Mouse (Mus musculus): ENCODE data around the gene Rap1gap2.

The Rap1gap2 gene

GRCm38 (mm10) chr11:74412462-74412861, 198.3 kb downstream of the Rap1gap2 start:
- no peak for DNase-seq (ENCODE audit: low spot score in 2 of 2)

DNA sequence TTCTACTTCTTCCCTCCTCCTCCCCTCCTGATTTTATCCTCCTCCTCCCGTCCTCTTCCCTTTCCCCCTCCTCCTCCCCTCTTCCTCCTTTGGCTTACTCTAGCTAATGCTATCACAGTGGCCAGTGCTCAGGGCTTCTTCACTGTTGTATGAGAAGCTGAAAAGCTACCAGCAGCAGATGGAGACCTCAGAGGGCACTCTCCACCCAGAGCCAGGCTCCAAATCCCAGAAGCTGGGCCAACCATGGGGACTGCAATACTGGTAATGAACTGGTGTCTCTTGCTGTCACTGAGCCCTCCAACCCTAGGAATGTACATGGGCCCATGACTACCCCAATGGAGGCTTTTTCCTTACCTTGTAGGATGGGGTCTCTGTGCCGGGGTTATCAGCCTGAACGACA, 198.8 kb downstream of the Rap1gap2 start:
- DNase-seq (ENCODE audit: low spot score in 2 of 2) = no peak

GRCm38 (mm10) chr11:74409757-74410174, 200.9 kb downstream of the Rap1gap2 start:
- no peak for DNase-seq (ENCODE audit: low spot score in 2 of 2)

- DNase-seq (ENCODE audit: low spot score in 2 of 2) = no peak
These were observed 201.3 kb downstream of the Rap1gap2 start for GRCm38 (mm10) chr11:74409447-74409754.

DNA sequence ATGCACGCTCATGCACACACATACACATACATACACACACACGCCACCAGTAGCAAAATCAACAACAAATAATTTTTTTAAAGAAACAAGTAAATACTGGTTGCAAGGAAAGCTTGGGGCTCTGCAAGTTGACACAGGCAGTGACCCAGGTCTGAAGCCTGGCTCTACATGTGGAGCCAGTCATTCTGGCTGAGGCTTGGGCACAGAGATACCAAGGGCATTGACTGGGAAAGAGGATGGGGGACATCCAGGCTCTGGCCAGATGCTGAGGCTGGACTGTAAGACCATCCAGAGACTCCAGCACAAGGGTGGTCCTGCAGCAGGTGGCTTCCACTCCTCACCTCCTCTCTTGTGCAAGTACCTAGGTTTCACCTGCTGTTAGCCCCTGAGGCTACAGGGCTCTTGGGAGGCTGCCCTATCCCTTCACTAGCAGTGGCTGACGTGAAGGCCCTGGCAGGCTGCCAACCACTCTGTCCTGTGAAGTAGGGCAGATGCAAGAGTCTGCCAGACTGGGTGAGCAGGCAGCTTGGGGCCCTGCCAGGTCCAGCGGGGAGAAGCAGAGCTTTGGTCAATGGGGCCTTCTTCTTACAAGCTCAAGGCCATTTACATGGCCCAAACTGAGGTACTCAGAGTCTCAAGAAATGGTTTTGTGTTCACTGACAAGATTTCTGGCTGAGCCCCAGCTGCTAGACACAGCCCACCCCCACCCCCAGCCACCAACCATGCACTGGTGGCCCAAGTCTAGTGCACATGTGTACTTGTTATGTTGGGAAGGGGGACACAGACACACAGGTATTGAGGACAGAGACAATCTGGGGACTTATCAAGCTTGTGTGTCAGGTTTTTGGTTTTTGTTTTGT, 201.9 kb downstream of the Rap1gap2 start:
- DNase-seq (ENCODE audit: low spot score in 2 of 2) = peak; percentile 36 to 72

- DNase-seq (ENCODE audit: low spot score in 2 of 2) = no peak
These were observed 205.5 kb downstream of the Rap1gap2 start for GRCm38 (mm10) chr11:74405201-74405600.

DNA sequence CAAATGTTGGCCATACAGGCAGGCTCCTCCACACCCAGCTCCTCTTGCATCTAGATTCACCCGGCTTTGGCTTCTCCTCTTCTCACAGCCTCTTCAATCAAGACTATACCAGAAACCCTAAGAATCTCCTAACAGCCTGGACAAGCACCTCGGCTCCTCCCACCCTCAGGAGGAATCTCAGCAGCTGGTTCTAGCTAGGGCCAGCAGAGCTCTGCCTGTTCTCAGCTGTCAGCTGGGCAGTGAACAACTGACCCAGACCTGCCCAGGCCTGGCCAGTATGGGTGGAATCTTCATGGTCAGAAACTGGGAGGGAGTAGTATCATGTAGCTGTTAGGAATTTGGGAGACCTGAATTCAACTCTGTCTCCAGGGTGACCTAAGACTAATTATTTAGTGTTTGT, 206.5 kb downstream of the Rap1gap2 start:
- DNase-seq (ENCODE audit: low spot score in 2 of 2) = no peak

DNA sequence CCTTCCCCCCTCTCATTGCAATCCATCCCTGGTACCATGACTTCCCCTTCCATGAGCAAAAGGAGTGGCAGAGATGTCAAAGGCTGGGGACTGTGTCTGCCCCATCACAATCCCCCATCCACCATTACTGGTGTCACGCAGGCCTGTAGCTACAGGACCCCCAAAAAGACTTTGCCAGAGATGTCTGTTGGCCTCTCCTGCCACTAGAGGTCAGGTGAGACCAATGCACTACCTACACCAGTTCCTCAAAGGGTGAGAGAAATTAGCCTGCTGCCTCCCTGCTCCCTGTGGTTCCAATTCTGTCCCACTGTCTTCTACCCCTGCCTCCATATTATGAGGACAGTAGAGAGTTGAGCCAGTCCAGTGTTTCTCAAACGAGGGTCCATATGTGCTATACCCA, 208.6 kb downstream of the Rap1gap2 start:
- DNase-seq (ENCODE audit: low spot score in 2 of 2) = no peak

DNA sequence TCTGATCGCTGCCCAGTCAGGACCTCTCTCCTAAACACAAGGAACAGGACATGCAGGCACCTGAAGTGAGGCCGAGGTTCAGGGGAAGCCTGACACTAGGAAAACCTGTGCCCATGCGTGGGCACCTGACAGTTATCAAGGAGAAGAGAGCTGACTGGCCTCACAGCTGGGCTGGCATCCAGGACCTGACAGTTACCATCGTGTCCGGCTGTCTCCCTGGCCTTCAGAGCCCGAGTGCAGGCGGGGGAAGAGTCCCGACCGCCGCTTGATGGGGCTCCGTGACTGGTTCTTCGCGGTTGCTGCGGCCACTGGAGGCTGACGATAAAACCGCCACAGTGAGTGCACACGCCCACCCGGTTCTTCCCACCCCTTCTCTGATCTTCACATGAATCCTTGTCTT, 215.1 kb downstream of the Rap1gap2 start:
- no peak for DNase-seq (ENCODE audit: low spot score in 2 of 2)

GRCm38 (mm10) chr11:74393489-74393888, 217.2 kb downstream of the Rap1gap2 start:
- no peak for DNase-seq (ENCODE audit: low spot score in 2 of 2)

- no peak for DNase-seq (ENCODE audit: low spot score in 2 of 2)
These were observed 217.8 kb downstream of the Rap1gap2 start for GRCm38 (mm10) chr11:74392903-74393302.

- DNase-seq (ENCODE audit: low spot score in 2 of 2) = no peak
These were observed 218.8 kb downstream of the Rap1gap2 start for GRCm38 (mm10) chr11:74391899-74392298.

DNA sequence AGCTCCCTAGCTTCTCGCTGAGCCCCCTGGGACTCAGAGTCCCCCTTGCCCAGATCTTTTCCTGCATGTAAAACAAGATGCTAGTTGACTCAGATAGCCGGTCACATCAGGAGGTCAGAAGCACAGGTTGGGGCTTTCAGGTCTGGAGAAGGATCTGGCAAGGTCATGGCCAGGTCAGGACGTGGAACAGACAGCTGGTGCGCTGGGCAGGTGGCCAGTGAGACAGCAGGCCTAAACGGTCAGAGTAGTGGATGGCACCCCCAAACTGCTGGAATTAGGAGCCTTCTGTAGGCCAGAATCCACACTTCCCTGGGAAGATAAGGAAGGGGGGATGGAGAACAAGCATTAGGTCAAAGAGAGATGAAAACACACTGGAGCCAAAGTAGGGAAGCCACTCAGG, 223.5 kb downstream of the Rap1gap2 start:
- DNase-seq (ENCODE audit: low spot score in 2 of 2) = no peak

GRCm38 (mm10) chr11:74385674-74386073, 225.0 kb downstream of the Rap1gap2 start:
- DNase-seq (ENCODE audit: low spot score in 2 of 2) = no peak

- no peak for DNase-seq (ENCODE audit: low spot score in 2 of 2)
These were observed 231.4 kb downstream of the Rap1gap2 start for GRCm38 (mm10) chr11:74379166-74379873.

DNA sequence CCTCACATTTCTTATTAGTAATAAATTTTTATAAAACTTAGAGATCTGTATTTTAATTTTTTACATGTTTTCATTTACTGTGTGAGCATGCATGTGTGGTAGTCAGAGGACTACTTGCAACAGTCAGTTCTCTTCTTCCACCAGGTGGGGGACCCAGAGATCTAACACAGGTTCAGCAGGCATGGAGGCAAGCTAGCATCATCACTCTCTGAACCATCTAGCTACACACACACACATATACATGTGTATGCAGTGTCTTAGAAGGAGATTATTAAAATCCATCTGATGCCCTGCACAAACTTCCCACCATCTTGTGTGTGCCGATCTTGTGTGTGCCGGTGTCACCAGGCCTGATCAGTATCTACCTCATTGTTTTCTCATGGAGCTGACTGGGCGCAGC, 233.9 kb downstream of the Rap1gap2 start:
- DNase-seq (ENCODE audit: low spot score in 2 of 2) = peak in 1 of 2 experiments; percentile 31

GRCm38 (mm10) chr11:74371393-74372100, 239.2 kb downstream of the Rap1gap2 start:
- peak; percentile 49 to 83 for DNase-seq (ENCODE audit: low spot score in 2 of 2)

- no peak for DNase-seq (ENCODE audit: low spot score in 2 of 2)
These were observed 248.9 kb downstream of the Rap1gap2 start, which contains the start of gene Olfr412 for GRCm38 (mm10) chr11:74361769-74362168. TSS of gene Olfr412 (plus strand) at chr11:74362069.

GRCm38 (mm10) chr11:74352550-74352949, 258.2 kb downstream of the Rap1gap2 start, which contains the start of gene Olfr411:
TSS of gene Olfr411 (minus strand) at chr11:74352650.
- no peak for DNase-seq (ENCODE audit: low spot score in 2 of 2)

GRCm38 (mm10) chr11:74337931-74338330, 272.8 kb downstream of the Rap1gap2 start, which contains the start of gene Olfr410:
TSS of gene Olfr410 (minus strand) at chr11:74338031.
- no peak for DNase-seq (ENCODE audit: low spot score in 2 of 2)
